Mouse (Mus musculus): ENCODE results near the gene Ttc28. TPM values are rescaled to one million over a fixed set of nuclear protein-coding genes. Genes with fewer than 3 reads are reported as not detected.

Gene Ttc28
- polyA plus RNA-seq, 1 experiment from 2014 or later, result 12.9 TPM

DNA sequence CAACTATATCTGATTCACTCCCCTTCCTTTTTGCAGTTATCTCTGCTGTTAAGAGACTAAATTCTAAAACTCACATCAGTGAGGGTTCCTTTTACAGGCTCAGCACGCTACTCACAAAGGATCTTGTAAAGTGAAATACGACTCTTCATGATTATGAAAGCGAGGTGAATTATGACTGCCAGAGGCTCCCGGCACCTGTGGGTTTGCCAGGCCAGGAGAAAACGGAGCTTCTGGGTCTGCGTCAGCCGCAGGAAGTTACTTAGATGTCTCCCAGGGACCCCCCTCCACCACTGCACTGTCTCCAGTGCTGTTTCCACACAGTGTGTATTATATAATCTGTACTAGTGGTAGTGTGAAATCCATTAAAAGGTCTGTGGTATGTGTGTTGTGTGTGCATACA lies 233.6 kb downstream of the Ttc28 start:
- no peaks in the 10 kb centered on the region for H3K36me3 ChIP-seq (ENCODE audit: control insufficient read depth, insufficient read depth, low read length)
- H3K27ac ChIP-seq (replicated peaks; ENCODE audit: low read depth, low read length), result no peak overlapping the region; the same call in 1 of the 2 replicates
- peaks cover 20% of the 10 kb centered on the region for H3K4me1 ChIP-seq (ENCODE audit: control insufficient read depth, insufficient read depth, low read length)
- H3K4me2 ChIP-seq (ENCODE audit: low read depth, severe bottlenecking), result no peak overlapping the region
- DNase-seq (ENCODE audit: low spot score) (peak; percentile 47), ATAC-seq (ENCODE audit: insufficient number of reproducible peaks, low FRiP score, low TSS enrichment, low read depth) (peak; percentile 13; the same call in 1 of the 2 replicates)
- WGBS, result 18% methylated on average over 7 of the region's 7 CpGs
- no peaks in the 10 kb centered on the region for H3K9me3 ChIP-seq (ENCODE audit: control insufficient read depth, low read length)
- no peak overlapping the region for H3K9ac ChIP-seq (ENCODE audit: low read length)
- H3K4me3 ChIP-seq (ENCODE audit: low read depth, low read length), result no peak overlapping the region
- no peaks in the 10 kb centered on the region for H3K27me3 ChIP-seq (ENCODE audit: control insufficient read depth, insufficient read depth, low read length)

GRCm38 (mm10) chr5:111113694-111114375 lies 234.2 kb downstream of the Ttc28 start:
- DNase-seq (ENCODE audit: low spot score), result no peak
- Histone ChIP-seq H3K4me1 (ENCODE audit: control insufficient read depth, insufficient read depth, low read length) (peaks cover 20% of the 10 kb centered on the region), H3K4me3 (ENCODE audit: low read depth, low read length) (no peak overlapping the region), H3K9me3 (ENCODE audit: control insufficient read depth, low read length) (no peaks in the 10 kb centered on the region), H3K27ac (replicated peaks; ENCODE audit: low read depth, low read length) (no peak overlapping the region; the same call in 1 of the 2 replicates), H3K27me3 (ENCODE audit: control insufficient read depth, insufficient read depth, low read length) (no peaks in the 10 kb centered on the region), H3K4me2 (ENCODE audit: low read depth, severe bottlenecking) (no peak overlapping the region), H3K9ac (ENCODE audit: low read length) (no peak overlapping the region), H3K36me3 (ENCODE audit: control insufficient read depth, insufficient read depth, low read length) (no peaks in the 10 kb centered on the region)
- WGBS, result 58% methylated on average over 8 of the region's 8 CpGs
- ATAC-seq (ENCODE audit: insufficient number of reproducible peaks, low FRiP score, low TSS enrichment, low read depth), result no peak

GRCm38 (mm10) chr5:111114597-111114996 lies 235.0 kb downstream of the Ttc28 start:
- H3K36me3 ChIP-seq (ENCODE audit: control insufficient read depth, insufficient read depth, low read length), result no peaks in the 10 kb centered on the region
- H3K4me3 ChIP-seq (ENCODE audit: low read depth, low read length), result no peak overlapping the region
- H3K4me2 ChIP-seq (ENCODE audit: low read depth, severe bottlenecking), result no peak overlapping the region
- no peak overlapping the region for H3K9ac ChIP-seq (ENCODE audit: low read length)
- 71% methylated on average over 10 of the region's 10 CpGs for WGBS
- no peaks in the 10 kb centered on the region for H3K27me3 ChIP-seq (ENCODE audit: control insufficient read depth, insufficient read depth, low read length)
- H3K27ac ChIP-seq (replicated peaks; ENCODE audit: low read depth, low read length), result no peak overlapping the region
- no peak for ATAC-seq (ENCODE audit: insufficient number of reproducible peaks, low FRiP score, low TSS enrichment, low read depth)
- no peak for DNase-seq (ENCODE audit: low spot score)
- peaks cover 21% of the 10 kb centered on the region for H3K4me1 ChIP-seq (ENCODE audit: control insufficient read depth, insufficient read depth, low read length)
- H3K9me3 ChIP-seq (ENCODE audit: control insufficient read depth, low read length), result no peaks in the 10 kb centered on the region

DNA sequence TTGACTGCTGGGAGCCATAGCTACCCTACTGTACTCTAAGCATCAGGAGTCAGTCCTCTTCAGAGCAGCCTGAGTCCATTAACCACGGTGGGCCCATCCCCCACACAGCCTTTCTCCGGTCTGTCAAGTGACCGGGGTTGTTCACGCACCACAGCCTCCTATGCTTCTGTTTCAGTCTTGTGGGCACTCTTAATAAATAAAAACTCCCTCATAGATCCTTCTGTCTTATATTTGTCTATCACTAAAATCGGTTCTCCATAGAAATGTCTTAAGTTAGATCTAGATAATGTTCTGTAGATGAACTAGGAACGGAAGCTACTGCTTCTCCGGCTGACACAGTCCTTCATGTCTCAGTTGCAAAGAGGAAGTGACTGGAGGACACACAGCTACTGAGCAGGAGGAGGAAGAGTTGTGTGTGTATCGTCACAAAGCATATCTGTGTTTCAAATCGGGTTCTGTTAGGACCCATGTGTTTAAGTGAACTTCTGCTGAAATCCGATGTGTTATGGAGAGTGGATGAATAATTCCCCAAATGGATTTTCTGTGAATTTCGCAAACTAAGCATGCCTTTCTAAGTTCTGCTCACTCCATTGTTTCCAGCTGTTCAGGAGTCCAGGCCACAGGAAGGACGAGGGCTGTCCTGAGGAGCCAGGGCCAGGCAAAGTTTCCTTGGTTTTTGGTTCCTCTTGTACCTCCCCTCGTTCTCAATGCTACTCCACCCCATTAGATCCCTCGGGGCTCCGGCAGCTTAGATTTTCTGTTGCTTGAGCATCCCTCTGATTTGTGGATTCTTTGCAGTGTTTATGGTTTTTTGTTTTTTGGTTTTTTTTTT lies 236.1 kb downstream of the Ttc28 start:
- Histone ChIP-seq H3K4me2 (ENCODE audit: low read depth, severe bottlenecking) (no peak overlapping the region), H3K4me1 (ENCODE audit: control insufficient read depth, insufficient read depth, low read length) (peaks cover 29% of the 10 kb centered on the region), H3K36me3 (ENCODE audit: control insufficient read depth, insufficient read depth, low read length) (no peaks in the 10 kb centered on the region), H3K27me3 (ENCODE audit: control insufficient read depth, insufficient read depth, low read length) (no peaks in the 10 kb centered on the region), H3K9me3 (ENCODE audit: control insufficient read depth, low read length) (no peaks in the 10 kb centered on the region), H3K27ac (replicated peaks; ENCODE audit: low read depth, low read length) (no peak overlapping the region), H3K4me3 (ENCODE audit: low read depth, low read length) (no peak overlapping the region), H3K9ac (ENCODE audit: low read length) (no peak overlapping the region)
- no peak for ATAC-seq (ENCODE audit: insufficient number of reproducible peaks, low FRiP score, low TSS enrichment, low read depth)
- no peak for DNase-seq (ENCODE audit: low spot score)
- 65% methylated on average over 15 of the region's 15 CpGs for WGBS

DNA sequence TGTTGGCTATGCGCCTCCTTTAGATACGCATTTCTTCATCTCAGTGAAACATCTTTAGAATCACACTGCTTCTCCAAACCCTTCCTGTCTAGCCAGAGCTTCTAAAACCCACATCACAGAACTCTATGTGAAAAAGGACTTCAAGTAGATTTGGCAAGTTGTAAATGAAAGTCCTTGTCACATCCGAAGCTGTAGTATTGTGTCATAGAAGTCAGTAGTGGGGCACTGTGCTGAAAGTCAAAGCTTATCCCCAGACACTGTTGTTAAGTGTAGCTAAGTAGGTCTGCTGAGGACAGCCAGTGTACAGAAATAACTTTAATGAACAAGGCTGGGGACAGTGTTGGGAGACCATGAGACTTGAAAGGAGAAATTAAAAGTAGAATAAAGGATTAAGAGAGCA lies 240.2 kb downstream of the Ttc28 start:
- Histone ChIP-seq H3K27ac (replicated peaks; ENCODE audit: low read depth, low read length) (no peak overlapping the region), H3K4me3 (ENCODE audit: low read depth, low read length) (no peak overlapping the region), H3K27me3 (ENCODE audit: control insufficient read depth, insufficient read depth, low read length) (no peaks in the 10 kb centered on the region), H3K9me3 (ENCODE audit: control insufficient read depth, low read length) (no peaks in the 10 kb centered on the region), H3K9ac (ENCODE audit: low read length) (no peak overlapping the region), H3K4me2 (ENCODE audit: low read depth, severe bottlenecking) (no peak overlapping the region), H3K4me1 (ENCODE audit: control insufficient read depth, insufficient read depth, low read length) (peaks cover 33% of the 10 kb centered on the region), H3K36me3 (ENCODE audit: control insufficient read depth, insufficient read depth, low read length) (no peaks in the 10 kb centered on the region)
- ATAC-seq (ENCODE audit: insufficient number of reproducible peaks, low FRiP score, low TSS enrichment, low read depth) (no peak), DNase-seq (ENCODE audit: low spot score) (no peak)
- WGBS, result 84% methylated on average over 3 of the region's 3 CpGs

DNA sequence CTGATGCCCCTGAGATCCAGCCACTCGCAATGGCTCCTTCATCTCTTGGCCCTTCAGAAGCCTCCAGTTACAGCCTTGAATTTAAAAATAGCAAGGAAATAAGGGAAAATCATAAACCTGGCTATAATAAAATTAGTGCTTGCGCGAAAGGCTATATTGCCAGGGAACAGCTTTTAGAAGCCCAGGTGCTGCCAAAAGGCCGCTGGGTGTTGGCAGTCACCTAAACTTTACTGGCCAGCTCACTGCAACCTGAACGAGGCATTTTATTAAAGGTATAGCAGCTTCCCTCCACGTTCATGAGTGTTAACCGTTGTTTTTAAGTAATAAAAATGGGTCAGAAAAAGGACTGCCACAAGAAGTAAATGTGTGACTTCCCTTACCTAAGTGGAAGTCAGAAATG lies 240.7 kb downstream of the Ttc28 start:
- H3K27me3 ChIP-seq (ENCODE audit: control insufficient read depth, insufficient read depth, low read length), result no peaks in the 10 kb centered on the region
- no peak overlapping the region for H3K4me2 ChIP-seq (ENCODE audit: low read depth, severe bottlenecking)
- ATAC-seq (ENCODE audit: insufficient number of reproducible peaks, low FRiP score, low TSS enrichment, low read depth), result no peak
- WGBS, result 46% methylated on average over 7 of the region's 7 CpGs
- DNase-seq (ENCODE audit: low spot score), result no peak
- H3K9me3 ChIP-seq (ENCODE audit: control insufficient read depth, low read length), result no peaks in the 10 kb centered on the region
- H3K9ac ChIP-seq (ENCODE audit: low read length), result no peak overlapping the region
- H3K4me3 ChIP-seq (ENCODE audit: low read depth, low read length), result no peak overlapping the region
- H3K4me1 ChIP-seq (ENCODE audit: control insufficient read depth, insufficient read depth, low read length), result peaks cover 30% of the 10 kb centered on the region
- no peak overlapping the region for H3K27ac ChIP-seq (replicated peaks; ENCODE audit: low read depth, low read length)
- H3K36me3 ChIP-seq (ENCODE audit: control insufficient read depth, insufficient read depth, low read length), result no peaks in the 10 kb centered on the region

DNA sequence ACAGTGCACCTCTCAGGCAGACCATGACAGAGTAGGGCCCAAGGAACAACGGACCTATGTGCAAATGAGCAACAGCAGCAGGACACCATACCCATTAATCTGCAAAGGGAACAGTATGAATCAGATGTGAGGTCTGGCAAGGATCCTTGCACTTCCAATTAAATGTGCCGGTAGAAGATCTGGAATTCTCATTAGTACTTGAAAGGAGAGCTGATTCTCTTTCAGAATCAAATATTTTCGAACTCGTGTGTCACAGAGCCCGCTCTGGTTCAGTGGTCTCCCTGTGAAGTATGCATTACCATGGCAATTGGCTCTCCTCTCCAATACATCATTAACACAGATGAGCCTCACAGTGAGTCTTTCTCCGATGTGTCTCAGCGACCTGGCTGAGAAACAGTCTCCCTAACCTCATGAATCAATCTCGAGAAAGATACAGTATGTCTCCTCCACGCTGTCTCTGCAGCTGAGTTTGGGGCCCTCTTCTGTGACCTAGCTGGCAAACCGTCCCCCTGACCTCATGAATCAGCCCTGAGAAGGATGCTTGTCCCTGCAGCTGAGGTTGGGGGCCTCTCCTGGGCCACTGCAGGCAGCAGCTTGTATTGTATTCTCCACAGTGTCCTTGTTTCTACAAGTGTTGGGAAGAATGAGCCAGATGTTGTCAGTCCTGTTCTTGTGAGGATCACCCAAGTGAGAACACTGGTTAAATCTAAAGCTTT lies 241.3 kb downstream of the Ttc28 start:
- Histone ChIP-seq H3K27me3 (ENCODE audit: control insufficient read depth, insufficient read depth, low read length) (no peaks in the 10 kb centered on the region), H3K4me2 (ENCODE audit: low read depth, severe bottlenecking) (no peak overlapping the region), H3K9me3 (ENCODE audit: control insufficient read depth, low read length) (no peaks in the 10 kb centered on the region), H3K36me3 (ENCODE audit: control insufficient read depth, insufficient read depth, low read length) (no peaks in the 10 kb centered on the region), H3K27ac (replicated peaks; ENCODE audit: low read depth, low read length) (0 out of 2 replicates have a peak overlapping the region, but pooled peaks have one; percentile 21), H3K4me3 (ENCODE audit: low read depth, low read length) (no peak overlapping the region), H3K4me1 (ENCODE audit: control insufficient read depth, insufficient read depth, low read length) (peaks cover 26% of the 10 kb centered on the region), H3K9ac (ENCODE audit: low read length) (no peak overlapping the region)
- 47% methylated on average over 10 of the region's 10 CpGs for whole genome bisulfite sequencing
- DNase-seq (ENCODE audit: low spot score) (no peak), ATAC-seq (ENCODE audit: insufficient number of reproducible peaks, low FRiP score, low TSS enrichment, low read depth) (no peak)

DNA sequence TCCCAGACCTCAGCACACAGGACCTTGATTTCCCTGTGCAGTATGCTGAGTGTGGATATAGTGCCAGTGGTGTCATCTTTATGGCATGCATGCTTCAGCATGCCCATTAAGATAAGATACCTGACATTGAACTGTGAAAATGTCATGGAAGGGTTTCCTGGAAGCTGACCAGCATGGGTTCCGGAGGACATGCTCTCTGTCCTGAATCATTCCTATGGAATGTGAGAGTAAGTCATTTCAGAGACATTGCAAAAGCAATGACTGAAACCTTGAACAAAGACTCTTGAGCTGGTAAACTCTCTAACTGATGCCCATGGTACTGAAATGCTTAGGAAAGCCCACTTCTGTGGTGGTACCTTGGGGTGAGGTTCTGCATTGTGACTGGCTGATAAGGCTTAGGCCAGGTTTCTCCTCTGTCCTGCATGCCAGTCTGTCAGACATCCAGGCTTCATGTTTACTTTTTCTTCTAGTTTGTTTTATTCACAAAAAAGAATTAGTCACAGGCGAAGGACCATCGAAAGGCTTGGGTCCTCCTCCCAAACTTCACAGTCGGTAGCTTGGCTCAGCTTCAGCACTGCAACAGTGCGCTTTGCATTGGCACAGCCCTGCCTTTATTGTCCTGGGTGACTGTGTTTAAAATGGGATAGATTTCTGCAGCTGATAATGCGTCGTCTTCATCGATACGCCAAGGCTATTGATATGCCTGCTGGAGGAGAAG lies 242.9 kb downstream of the Ttc28 start:
- peaks cover 26% of the 10 kb centered on the region for H3K4me1 ChIP-seq (ENCODE audit: control insufficient read depth, insufficient read depth, low read length)
- H3K36me3 ChIP-seq (ENCODE audit: control insufficient read depth, insufficient read depth, low read length), result no peaks in the 10 kb centered on the region
- H3K4me2 ChIP-seq (ENCODE audit: low read depth, severe bottlenecking), result no peak overlapping the region
- H3K27me3 ChIP-seq (ENCODE audit: control insufficient read depth, insufficient read depth, low read length), result no peaks in the 10 kb centered on the region
- no peaks in the 10 kb centered on the region for H3K9me3 ChIP-seq (ENCODE audit: control insufficient read depth, low read length)
- no peak overlapping the region for H3K27ac ChIP-seq (replicated peaks; ENCODE audit: low read depth, low read length)
- no peak for ATAC-seq (ENCODE audit: insufficient number of reproducible peaks, low FRiP score, low TSS enrichment, low read depth)
- no peak overlapping the region for H3K4me3 ChIP-seq (ENCODE audit: low read depth, low read length)
- no peak for DNase-seq (ENCODE audit: low spot score)
- H3K9ac ChIP-seq (ENCODE audit: low read length), result no peak overlapping the region
- WGBS, result 80% methylated on average over 9 of the region's 9 CpGs
